Mouse (Mus musculus) cerebellum, postnatal 4 days (tissue): ENCODE measurements around the gene Espn.

ENCODE experiments used
- DNase-seq, 2 experiments: peaks; one replicate each; pipeline ENCODE4 v3.0.0; 2022; ENCODE audit warnings: low spot score in 2 of 2, mixed read lengths in 1 of 2

Gene Espn

DNA sequence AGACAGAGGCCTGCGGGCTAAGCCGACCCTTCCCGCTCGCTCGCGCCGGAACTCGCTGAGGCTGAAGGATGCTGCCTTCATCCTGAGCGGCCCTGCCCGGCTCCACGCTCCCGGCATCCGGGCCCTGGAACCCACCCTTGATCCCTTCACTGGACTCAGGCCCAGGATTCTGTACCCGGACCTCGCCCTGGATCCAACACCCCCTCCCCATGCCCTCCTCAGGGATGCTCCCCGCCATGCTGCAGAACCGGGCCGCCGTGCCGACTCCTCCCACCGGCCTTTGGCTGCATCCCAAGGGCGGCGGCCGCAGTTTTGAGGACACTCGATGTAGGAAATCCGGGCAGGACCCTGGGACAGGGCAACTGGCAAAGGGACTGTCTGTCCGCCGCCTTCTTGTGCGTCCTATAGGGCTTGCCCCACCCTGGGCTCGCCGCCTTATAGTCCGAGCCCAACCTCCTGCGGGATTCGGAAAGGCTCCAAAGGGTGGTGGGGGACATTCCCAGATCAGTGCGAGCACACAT, 26.2 kb upstream of the Espn start:
- no peak for DNase-seq

DNA sequence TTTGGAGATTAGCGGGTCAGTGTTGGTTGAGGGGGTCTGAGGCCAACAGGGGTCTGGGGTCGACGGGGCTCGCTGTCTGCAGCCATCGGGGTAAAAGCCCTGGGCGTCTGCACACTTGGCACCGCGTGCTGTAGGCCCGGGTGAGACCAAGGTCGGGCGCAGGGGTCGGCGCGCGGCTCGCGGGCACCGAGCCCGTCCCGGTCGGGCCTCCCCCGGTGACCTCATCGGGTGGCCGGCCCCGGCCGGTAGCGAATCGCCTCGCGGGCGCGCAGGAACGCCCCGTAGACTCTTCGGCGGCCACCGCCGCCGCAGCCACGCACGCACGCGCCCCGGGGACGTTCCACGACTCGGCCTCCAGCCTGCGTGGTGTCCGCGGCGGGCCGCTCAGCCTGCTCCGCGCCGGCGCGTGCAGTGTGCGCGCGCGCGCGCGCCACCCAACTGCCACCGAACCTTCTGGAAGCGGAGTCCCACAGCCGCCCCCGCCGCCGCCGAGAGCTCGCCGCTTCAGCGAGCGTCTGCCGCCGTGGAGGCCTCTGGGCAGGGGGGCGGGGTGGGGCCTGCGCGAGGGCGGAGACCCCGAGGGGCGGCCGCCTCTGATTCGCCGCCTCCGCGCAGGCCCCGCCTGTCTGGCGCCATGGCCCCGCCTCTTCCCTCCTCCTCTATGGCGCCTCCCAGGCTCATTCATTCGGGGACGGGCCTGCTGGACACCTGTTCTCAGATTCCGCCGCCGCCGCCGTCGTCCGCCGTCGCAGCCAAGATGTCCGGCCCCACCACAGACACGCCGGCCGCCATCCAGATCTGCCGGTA, 25.6 kb upstream of the Espn start, which contains the start of gene Acot7:
Acot7 (plus strand) TSS at position 598 of the 807 bp plus-strand sequence.
- peak; percentile 77 to 94 for DNase-seq

DNA sequence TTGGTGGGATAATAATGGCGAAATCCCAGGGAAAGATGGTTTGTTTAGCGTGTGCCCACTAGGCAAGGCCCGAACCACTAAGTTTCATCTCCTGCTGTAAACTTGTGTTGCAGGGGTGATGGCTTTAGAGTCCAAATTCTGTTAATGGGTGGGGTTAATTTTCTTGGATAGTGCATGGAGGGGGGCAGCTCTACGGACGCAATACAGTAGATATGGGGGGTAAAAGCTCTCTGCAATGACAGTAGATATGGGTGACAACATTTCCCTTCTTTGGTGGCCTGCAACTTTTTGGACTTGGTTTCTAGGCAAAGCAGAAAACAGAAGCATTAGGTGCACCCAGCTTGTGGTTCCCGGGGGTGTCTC, 25.0 kb upstream of the Espn start:
- DNase-seq, result no peak

DNA sequence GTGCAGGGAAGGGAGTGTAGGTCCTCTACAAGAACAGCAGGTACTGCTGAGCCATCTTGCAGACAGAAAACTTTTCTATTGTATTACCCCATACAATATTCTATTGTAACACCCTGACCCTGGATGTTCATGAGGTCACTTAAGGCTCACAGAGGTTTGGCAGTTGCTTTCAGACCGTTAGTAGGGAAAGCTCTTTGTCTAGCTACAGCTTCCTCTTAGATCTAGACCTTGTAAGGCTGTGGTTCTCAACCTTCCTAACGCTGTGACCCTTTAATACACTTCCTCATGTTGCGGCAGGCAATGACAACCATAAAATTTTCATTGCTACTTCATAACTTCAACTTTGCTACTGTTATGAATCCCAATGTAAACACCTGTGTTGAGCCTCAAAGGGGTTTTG, 24.5 kb upstream of the Espn start:
- no peak for DNase-seq

DNA sequence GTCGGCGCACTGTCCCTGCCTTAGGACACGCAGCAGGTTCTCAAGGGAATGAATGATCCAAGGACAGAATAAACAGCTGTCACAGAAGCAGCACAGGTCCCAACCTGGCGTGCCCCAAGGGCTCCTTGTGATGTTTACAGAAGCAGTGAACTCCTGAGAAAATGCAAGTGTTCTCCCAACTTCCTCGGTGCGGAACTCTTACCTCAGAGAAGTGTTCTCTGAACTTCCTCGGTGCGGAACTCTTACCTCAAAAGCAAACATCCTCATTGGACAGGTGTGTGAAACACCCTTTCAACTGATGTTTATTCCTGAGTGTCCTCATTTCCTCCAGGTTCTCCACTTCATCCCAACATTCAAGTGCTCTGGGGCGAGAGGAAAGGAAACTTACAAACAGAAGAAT, 21.8 kb upstream of the Espn start:
- DNase-seq, result no peak

DNA sequence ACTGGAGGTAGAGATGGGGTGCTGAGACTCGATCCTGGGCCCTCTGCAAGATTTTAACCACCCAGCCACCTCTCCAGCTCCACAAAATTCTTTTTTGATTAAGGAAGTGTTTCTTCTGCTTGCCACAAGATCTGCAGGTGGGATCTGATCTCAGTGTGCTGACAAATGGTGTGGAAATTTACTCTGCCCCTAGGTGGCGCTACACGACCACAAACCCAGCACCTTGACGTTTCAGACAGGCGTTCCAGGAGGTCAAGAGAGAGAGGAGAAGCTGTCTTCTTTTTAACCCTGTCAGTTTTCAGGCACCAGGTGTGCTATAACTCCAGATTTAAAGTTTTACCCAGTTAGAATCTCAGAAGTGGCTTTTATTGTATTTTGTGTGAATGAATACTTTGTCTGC, 20.9 kb upstream of the Espn start:
- peak; percentile 57 to 85 for DNase-seq

DNA sequence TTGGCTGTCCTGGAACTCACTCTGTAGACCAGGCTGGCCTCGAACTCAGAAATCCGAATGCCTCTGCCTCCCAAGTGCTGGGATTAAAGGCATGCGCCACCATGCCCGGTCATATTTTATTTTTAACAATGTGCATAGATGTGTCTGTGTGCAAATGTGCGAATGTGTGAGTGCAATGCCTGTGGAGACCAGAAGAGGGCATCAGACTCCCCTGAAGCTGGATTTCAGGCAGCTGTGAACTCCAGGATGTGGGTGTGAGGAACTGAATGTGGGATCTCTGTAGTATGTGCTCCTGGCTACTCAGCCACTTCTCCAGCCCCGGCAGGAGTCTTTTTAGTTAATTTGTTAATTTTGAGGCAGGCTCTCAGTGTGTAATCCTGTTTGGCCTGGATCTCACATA, 19.4 kb upstream of the Espn start:
- no peak for DNase-seq

DNA sequence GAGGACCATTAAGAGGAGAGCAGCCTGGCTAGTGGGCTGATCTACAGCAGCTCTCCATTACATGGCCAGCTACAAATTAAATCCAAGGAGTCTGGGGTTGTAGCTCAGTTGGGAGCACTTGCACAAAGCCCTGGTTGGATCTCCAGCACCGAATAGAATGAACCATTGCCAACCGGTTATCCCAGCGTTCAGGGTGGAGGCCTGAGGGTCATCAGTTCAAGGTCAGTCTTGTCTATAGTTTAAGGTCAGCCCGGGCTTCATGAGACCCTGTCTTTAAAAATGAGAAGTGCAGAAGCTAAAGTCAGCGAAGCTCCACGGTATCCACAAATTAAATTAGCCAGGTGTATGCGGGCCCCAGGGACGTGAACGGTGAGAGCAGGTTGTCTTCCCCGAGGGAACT, 18.1 kb upstream of the Espn start:
- no peak for DNase-seq

DNA sequence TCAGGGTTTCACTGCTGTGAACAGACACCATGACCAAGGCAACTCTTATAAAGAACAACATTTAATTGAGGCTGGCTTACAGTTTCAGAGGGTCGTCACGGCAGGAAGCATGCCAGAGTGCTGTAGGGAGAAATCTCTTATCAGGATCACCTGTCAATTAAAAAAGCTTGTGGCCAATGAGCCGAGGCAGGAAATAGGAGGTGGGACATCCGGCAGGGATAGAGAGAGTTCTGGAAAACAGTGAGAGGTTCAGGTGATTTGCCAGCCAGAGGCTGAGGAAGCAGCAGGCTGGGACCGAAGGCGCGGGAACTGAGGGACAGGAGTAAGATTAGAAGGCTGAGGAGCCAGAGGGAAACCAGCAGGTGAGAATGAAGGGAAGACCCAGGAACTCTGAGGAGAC, 16.9 kb upstream of the Espn start:
- no peak for DNase-seq

DNA sequence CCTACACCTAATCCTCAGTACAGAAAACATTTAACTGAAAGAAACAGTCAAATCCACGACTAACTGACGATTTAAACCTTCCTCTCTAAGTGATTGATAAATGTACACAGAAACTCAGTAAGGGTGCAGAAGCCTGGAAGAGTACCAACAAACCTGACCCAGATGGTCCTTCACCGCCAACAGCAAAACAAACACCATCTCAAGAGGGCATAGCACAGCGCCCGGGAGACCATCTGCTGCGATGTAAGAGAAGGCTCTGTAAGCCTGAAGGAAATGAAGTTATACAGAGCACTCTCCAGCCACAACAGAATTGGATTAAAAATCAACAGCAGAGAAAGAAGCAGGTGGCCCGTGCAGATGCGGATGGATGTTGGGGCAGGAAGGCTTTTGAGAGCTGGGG, 15.9 kb upstream of the Espn start:
- DNase-seq, result no peak

DNA sequence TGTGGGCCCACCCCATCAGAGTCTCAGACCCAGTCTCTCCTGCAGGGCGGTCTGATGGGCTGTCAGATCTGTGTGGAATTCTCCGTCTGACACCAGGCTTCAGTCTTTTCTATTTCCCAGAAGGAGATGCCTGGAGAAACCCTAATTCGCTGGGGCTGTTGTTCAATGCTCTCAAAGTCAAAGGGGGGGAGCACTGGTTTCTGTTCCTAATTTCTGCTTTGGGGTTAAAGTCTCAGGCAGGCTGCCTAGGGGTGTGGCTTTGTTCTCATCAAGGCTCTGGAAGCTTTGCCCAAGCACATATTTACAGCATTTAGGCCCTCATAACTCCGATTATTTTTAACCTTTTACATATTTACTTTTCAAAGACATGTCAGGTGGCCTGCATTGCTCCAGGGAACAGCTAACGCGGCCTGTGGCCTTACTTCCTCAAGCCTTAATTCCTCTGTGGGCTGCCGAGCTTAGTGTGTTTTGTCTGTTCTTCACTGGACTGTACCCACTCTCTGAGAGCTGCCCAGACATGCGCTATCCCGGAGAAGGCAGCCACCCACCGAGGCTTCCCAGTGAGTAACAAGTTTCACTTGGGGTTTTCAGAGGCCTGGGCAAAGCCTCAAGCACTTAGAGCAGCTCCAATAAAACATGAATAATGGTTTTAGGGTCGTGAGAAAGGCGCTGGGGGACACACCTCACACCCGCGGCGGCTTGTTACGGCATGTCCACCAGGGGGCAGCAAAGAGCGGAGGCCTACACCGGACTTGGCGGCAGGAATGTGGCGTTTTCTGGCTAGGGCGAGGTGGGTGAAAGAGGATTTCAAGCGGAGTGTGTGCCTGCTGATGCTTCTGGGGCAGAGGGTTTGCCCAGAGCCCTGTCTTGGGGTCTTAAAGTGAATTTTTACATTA, 13.1 kb upstream of the Espn start:
- peak; percentile 51 to 81 for DNase-seq

DNA sequence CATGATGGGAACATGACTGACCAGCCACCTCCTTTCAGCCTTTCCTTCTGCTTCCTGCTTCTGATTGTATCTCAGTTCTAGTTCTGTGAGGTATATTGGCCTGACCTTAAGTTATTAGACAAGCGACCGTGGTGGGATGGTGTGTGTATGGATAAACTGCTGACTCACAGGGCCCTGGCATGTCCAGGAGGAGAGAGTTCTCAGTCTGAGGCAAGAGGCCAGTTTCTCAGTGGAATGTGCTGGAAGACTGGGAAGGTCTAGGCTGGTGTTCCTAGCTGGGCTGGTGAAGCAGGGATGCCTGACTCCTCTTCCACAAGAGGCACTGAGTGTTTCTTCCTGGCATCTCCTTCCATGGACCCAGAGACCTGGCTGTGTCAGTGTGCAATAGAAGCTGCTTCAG, 10.6 kb upstream of the Espn start:
- DNase-seq, result no peak

DNA sequence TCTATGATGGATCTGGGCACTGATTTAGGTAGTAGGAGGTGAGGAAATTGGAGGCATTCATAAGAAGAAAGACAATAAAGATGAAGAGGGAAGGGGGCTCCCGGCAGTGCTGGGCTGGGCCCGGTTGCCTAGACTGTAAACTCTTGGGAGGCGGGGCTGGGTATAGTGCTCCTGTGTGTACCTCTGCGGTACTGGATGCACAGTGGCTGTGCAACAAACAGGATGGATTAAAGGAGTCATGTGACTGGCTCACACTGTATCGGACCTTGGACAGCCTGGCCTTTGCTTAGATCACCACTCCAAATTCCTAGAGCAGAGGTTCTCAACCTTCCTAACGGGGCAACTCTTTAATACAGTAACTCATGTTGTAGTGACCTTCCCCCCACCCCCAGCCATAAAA, 9.4 kb upstream of the Espn start:
- DNase-seq, result no peak

DNA sequence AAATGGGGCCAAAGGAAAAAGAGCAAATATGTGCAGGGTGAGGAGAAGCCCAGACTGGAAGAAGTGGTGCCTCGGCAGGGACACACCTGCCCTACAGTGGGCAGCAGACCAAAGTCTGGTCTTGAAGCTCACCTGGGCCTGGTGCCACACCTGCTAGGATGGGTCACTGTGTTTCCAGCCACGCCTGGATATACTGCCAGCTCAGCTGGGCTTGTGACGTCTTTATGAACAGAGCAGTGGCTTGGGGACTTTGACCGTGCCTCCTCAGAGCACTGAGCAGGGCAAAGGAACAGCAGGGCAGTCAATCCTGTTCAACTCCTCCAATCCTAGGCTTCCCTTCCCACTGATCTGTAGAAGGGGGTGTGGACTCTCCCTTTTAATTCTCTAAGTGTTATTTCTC, 8.6 kb upstream of the Espn start:
- DNase-seq, result no peak

DNA sequence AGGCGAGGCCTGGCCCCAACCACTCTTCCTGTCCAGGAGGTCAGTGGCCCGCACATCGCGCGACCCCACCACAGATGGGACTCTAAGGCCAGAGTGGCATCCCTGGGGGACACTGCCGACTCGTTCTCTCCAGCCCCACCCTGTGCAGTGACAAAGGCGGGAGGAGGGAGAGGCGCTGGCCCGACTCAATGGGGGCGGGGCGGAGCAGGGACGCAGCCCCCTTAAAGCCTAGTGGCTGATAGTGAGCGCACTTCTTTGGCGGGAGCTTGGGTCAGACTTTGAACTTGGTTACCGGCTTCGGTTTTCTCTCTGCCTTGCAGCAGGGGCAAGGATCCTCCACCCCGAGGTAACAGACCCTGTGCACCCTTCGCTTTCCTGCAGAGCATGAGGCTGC, 7.1 kb upstream of the Espn start:
- DNase-seq, result no peak

DNA sequence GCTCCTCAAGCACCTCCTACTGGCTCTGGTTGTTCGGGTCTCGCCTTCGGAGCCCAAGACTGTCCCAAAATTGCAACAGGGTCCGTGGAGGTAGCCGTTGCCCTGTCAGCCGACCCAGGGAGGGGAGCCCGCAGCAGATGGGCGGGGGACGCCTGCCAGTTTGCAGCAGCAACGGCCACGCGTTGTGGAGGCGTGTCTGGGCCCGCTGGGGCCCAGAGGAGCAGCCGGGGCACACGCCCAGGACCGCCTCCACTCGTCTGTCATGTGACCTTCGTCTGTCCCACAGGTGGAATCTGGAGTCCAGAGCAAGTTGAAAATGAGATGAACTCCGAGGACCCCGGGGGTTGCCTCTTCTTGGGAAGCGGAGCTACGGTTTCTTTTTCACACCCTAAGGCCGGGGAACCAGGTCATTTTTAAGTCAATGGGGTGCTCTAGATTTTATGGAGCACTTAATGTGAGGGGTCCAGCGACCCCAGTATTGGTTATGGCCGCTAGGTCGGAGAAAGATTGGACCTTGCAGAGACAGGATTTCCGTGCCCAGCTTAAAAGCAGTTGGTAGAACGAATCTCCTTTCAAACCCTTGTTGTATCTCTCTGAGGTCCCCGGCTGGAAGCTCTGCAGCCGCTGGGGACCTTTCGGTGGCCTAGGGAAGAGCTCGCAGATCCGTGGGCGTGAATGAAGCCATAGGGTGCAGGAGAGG, 6.6 kb upstream of the Espn start, which contains the start of gene Hes2:
Hes2 (plus strand) TSS at position 283 of the 700 bp plus-strand sequence.
- no peak for DNase-seq

DNA sequence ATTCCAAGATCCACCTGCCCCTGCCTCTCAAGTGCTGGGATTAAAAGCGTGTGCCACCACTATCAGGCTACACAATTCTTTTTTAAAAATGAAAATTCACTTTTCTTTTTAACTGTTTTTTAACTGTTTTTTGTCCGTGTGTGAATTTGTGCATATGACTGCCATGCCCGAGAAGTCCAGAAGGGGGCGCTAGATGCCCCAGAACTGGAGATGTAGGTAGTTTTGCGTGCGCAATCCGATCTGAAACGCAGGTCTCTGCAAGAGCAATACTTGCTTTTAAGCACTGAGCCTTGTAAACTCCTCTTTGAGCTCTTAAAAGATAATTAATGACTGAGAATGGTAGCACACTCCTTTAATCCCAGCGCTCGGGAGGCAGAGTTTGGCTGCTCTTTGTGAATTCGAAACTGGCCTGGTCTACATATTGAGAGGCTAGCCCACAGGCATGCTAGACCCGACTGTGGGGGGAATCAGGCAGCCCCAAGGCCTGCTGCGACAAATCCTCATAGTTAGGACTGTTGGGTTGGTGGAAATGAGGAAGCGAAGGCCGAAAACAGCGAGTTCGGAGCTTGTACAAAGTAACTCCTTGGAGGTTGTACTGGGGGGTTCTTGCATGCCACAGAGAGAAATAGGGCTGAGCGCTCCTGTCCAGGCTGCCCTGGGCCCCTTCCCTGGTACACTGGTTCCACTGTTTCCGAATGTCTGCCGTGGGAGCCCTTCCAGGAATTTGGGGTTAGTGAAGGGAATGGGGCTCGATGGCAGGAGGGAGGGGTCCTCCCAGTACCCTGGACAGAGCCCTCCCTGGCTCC, 5.8 kb upstream of the Espn start:
- DNase-seq, result peak in 1 of 2 experiments; percentile 56

DNA sequence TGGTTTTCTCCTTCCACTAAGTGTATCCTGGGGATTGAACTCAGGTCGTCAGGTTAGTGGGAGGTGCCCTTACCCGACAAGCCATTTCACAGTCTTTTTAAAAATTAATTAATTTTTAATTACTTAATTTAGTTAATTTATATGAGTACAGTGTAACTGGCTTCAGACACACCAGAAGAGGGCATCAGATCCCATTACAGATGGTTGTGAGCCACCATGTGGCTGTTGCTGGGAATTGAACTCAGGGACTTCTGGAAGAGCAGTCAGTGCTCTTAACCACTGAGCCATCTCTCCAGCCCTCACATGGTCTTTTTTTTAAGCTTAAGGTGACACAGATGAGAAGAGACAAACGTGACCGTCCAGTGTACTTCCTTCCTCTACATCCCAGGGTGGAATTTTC, 2.8 kb upstream of the Espn start:
- DNase-seq, result no peak

DNA sequence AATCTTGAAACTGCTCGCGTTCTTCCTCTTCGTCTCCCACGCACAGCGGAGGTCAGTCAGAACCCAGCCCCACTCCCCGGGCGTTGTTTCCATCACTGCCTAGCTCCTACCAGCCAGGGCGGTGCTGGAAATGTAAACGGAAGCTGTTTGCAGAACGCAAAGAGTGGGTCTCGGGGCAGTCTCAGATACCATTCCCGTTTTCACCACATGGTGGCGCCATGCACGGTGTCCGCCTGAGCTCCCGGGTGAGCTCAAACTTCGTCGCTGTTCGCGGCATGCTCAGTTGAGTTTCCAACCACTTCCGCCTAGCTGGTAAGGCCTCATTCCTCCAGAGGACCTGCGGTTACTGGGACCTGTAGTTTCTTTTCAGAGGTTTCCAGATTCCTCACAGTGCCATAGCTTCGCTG, 1.6 kb upstream of the Espn start:
- peak; percentile 80 to 87 for DNase-seq

DNA sequence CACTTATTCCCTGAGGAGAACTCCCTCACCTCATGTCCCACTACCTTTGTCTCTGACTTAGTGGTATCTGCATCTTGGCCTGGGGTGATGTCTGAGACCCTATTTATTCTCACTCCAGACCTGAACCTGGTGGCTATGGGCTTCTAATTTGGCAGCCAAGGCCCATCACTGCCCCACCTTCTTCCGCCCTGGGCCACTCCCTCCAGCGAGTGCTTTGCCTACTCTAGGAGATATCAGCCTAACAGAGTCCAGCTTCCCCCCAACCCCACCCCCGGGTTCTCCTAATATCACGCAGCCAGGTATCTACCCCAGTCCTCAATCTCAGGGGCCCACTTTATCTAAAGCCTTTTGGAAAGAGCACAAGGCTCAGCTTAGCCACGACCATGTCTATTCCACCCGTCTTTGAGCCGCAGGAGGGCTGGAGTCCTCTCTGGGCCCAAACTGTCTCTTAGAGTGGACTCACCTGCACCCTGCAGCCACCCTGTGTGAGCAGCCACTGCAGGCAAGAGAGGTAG, 663 bp downstream of the Espn start:
- DNase-seq, result no peak

DNA sequence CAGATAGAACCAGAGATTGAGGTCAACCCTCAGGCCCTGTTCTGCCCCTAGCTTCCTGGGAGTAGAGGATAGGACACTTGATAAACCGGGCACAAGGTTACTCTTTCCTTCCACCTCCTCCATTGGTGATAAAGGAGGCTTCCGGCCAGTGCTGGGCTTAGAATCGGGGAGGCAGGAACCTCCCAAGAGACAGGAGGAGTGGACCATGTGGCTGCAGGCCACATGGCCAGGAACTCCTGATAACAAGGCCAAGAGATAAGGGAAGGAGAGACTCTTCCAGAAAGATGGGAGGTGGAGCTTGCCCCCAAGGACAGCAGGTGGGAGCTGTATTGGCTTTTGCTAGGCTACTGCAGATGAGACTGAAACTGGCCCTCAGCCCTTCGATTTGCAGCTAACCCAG, 1.6 kb downstream of the Espn start:
- DNase-seq, result no peak
